Mouse (Mus musculus) cerebellum, adult (tissue): Measurements from ENCODE around the gene Plbd2.

ENCODE experiments used
- ATAC-seq: cut with Nextera tagmentation; 2 replicates; pipeline ENCODE4 v1.9.2; 2017; ENCODE audit warnings: mild to moderate bottlenecking, moderate library complexity, mixed read lengths; ENCODE audit not compliant: insufficient number of reproducible peaks, low FRiP score, low TSS enrichment

The Plbd2 gene

GRCm38 (mm10) chr5:120438991-120439710 lies 64.3 kb downstream of the Plbd2 start:
- ATAC-seq = no peak

- ATAC-seq = no peak
These were observed 65.0 kb downstream of the Plbd2 start for GRCm38 (mm10) chr5:120438469-120438868.

- no peak for ATAC-seq
These were observed 65.4 kb downstream of the Plbd2 start for GRCm38 (mm10) chr5:120437986-120438385.

GRCm38 (mm10) chr5:120437539-120437938 lies 65.9 kb downstream of the Plbd2 start:
- no peak for ATAC-seq

- ATAC-seq = no peak
These were observed 66.4 kb downstream of the Plbd2 start for GRCm38 (mm10) chr5:120436885-120437495.

- no peak for ATAC-seq
These were observed 67.5 kb downstream of the Plbd2 start for GRCm38 (mm10) chr5:120435731-120436501.

- ATAC-seq = no peak
These were observed 68.3 kb downstream of the Plbd2 start for GRCm38 (mm10) chr5:120435006-120435681.

DNA sequence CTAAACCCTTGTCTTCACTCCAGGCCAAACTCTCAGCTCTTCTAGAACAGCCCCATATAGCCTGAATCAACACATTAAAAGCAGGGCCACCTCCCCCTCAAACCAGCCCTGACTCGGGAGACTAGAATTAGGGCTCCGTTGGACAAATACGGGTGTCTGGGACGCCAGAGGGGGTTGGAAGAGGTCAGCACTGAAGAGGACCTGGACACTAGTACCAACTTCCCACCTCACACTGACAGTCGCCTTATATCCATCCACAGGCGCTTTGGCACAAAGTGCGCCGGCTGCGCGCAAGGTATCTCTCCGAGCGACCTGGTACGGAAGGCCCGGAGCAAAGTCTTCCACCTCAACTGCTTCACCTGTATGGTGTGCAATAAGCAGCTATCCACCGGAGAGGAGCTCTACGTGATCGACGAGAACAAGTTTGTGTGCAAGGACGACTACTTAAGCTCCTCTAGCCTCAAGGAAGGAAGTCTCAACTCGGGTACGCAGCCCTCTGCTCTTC lies 69.1 kb downstream of the Plbd2 start:
- no peak for ATAC-seq
